In the genomic region with DNA sequence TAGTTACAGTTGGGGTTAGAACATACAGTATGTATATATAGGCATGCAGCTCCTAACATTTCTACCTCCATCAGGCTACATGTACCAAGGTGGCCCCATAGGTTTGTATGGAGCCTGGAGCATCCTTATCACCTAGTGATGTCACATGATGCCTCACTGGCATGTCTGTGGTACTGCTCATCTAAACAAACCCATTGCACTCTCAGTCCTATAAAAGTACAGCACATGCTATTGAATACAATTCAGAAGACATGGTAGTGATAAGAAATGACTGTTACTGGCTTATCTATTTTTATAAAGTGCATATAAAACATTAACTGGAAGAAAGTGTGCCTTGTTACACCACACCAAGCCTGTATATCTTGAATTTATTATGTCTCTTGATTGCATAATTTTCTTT, we compare ENCODE assay signal across 22 mouse cellular contexts. TPM values are rescaled to one million over a fixed set of nuclear protein-coding genes. Genes with fewer than 3 reads are reported as not detected.
DNase-seq lines count a peak whose midpoint lies in the region; ATAC-seq and TF ChIP-seq lines count a peak whose summit lies in the region.
"Had no signal": no experiment of that assay in that cellular context is flagged by ENCODE, and none has a peak within 500 bp of the region (broad histone marks: within the 10 kb centered on the region; RNA-seq: fewer than 3 reads in every experiment).

No protein-coding gene starts in this region.

- no peak for TF ChIP-seq CTCF in MEL (IDR thresholded peaks at IDR 0.05 in 2 of 3, conservative IDR thresholded peaks at IDR 0.05 in 1 of 3; ENCODE audit: control insufficient read depth in 1 of 3, insufficient read depth in 1 of 3, low read depth in 2 of 3, low read length in 3 of 3, poor library complexity in 1 of 3, severe bottlenecking in 1 of 3)

- no peak overlapping the region for H3K27ac ChIP-seq in hindbrain, embryonic 16.5 days (ENCODE audit: low read depth, low read length)
- H3K27ac ChIP-seq in hindbrain, embryonic 11.5 days (ENCODE audit: low read depth, low read length), result no peak overlapping the region
- no peak overlapping the region for H3K27ac ChIP-seq in MEL (ENCODE audit: control insufficient read depth, low read depth, low read length)
- H3K27ac ChIP-seq: embryonic facial prominence, embryonic 10.5 days; embryonic facial prominence, embryonic 12.5 days; forebrain, embryonic 13.5 days; forebrain, embryonic 15.5 days had no signal

- H3K9ac ChIP-seq in hindbrain, embryonic 16.5 days (ENCODE audit: low read depth, low read length), result no peak overlapping the region
- H3K9ac ChIP-seq in hindbrain, embryonic 11.5 days (ENCODE audit: low read depth, low read length), result no peak overlapping the region
- no peak overlapping the region for H3K9ac ChIP-seq in MEL (ENCODE audit: control insufficient read depth, low read depth, low read length, poor library complexity, severe bottlenecking)
- H3K9ac ChIP-seq: embryonic facial prominence, embryonic 12.5 days; forebrain, embryonic 13.5 days; forebrain, embryonic 15.5 days; forebrain, postnatal 0 days had no signal

- TF ChIP-seq RAD21 in MEL (IDR thresholded peaks at IDR 0.05; ENCODE audit: low read depth, low read length), result no peak

- no peaks in the 10 kb centered on the region for H3K27me3 ChIP-seq in hindbrain, embryonic 16.5 days (replicated peaks; ENCODE audit: control insufficient read depth, insufficient read depth, low read length)
- no peaks in the 10 kb centered on the region for H3K27me3 ChIP-seq in hindbrain, embryonic 11.5 days (ENCODE audit: control insufficient read depth, insufficient read depth, low read length)
- no peaks in the 10 kb centered on the region for H3K27me3 ChIP-seq in MEL (ENCODE audit: control insufficient read depth in 1 of 2, insufficient read depth in 2 of 2, low read length in 2 of 2)
- H3K27me3 ChIP-seq: CH12.LX; embryonic facial prominence, embryonic 12.5 days; forebrain, embryonic 13.5 days; forebrain, embryonic 15.5 days had no signal

- TF ChIP-seq EP300 in MEL (IDR thresholded peaks at IDR 0.05; ENCODE audit: low read depth in 1 of 2, low read length in 2 of 2), result peak in 1 of 2 experiments; percentile 20; a peak in 2 of 4 replicates

- DNase-seq in hindbrain, embryonic 11.5 days (ENCODE audit: low spot score), result no peak
- no peak for DNase-seq in MEL (ENCODE audit: low read depth, low spot score)
- no peak for DNase-seq in testis, postnatal 10 days (ENCODE audit: low spot score)
- DNase-seq: adrenal gland, adult 2 months; adrenal gland, postnatal 10 days; adrenal gland, postnatal 36 days; B cell, adult 2 months; cerebellum, adult 11-12 months; cerebellum, adult 2 months; cerebellum, adult 9-10 months; cerebellum, postnatal 10 days; cerebellum, postnatal 25 days; forebrain, postnatal 0 days had no signal

- no peaks in the 10 kb centered on the region for H3K79me2 ChIP-seq in MEL (ENCODE audit: control insufficient read depth, insufficient read depth, low read length, poor library complexity)

- ATAC-seq in hindbrain, embryonic 16.5 days, result 0 out of 2 replicates have a peak, but pooled peaks have one; percentile 20
- ATAC-seq in hindbrain, embryonic 11.5 days (ENCODE audit: low FRiP score), result no peak
- peak; percentile 69 for ATAC-seq in megakaryocyte-erythroid progenitor cell, adult 5-6 weeks (replicated peaks; ENCODE audit: low FRiP score, low TSS enrichment, poor library complexity, severe bottlenecking)
- ATAC-seq: CD4-positive, CD25-positive, alpha-beta regulatory T cell, adult 4 months; forebrain, embryonic 13.5 days; forebrain, embryonic 15.5 days; forebrain, postnatal 0 days had no signal

- H3K9me3 ChIP-seq in hindbrain, embryonic 16.5 days (ENCODE audit: control insufficient read depth, low read length), result no peaks in the 10 kb centered on the region
- no peaks in the 10 kb centered on the region for H3K9me3 ChIP-seq in hindbrain, embryonic 11.5 days (ENCODE audit: control insufficient read depth, low read length)
- no peaks in the 10 kb centered on the region for H3K9me3 ChIP-seq in MEL (replicated peaks; ENCODE audit: insufficient read depth, low read length)
- H3K9me3 ChIP-seq: embryonic facial prominence, embryonic 10.5 days; embryonic facial prominence, embryonic 12.5 days; forebrain, embryonic 13.5 days; forebrain, embryonic 15.5 days; G1E had no signal

- no peak overlapping the region for H3K4me2 ChIP-seq in hindbrain, embryonic 16.5 days (ENCODE audit: low read length)
- no peak overlapping the region for H3K4me2 ChIP-seq in hindbrain, embryonic 11.5 days (replicated peaks; ENCODE audit: low read depth, low read length)
- H3K4me2 ChIP-seq: embryonic facial prominence, embryonic 12.5 days; forebrain, embryonic 13.5 days; forebrain, embryonic 15.5 days had no signal

- no peaks in the 10 kb centered on the region for H3K36me3 ChIP-seq in hindbrain, embryonic 16.5 days (ENCODE audit: control insufficient read depth, insufficient read depth, low read length)
- no peaks in the 10 kb centered on the region for H3K36me3 ChIP-seq in hindbrain, embryonic 11.5 days (ENCODE audit: control insufficient read depth, insufficient read depth, low read length)
- H3K36me3 ChIP-seq in MEL (ENCODE audit: control insufficient read depth in 1 of 2, insufficient read depth in 2 of 2, low read length in 2 of 2), result peaks cover 0 to 2% of the 10 kb centered on the region in 2 experiments; a peak in 1 of 4 replicates
- H3K36me3 ChIP-seq: embryonic facial prominence, embryonic 10.5 days; embryonic facial prominence, embryonic 12.5 days; forebrain, embryonic 15.5 days; G1E had no signal

- no peaks in the 10 kb centered on the region for H3K4me1 ChIP-seq in hindbrain, embryonic 16.5 days (ENCODE audit: control insufficient read depth, insufficient read depth, low read depth, low read length)
- H3K4me1 ChIP-seq in hindbrain, embryonic 11.5 days (replicated peaks; ENCODE audit: control insufficient read depth, insufficient read depth, low read length), result no peaks in the 10 kb centered on the region
- peaks cover 0 to 2% of the 10 kb centered on the region in 2 experiments; a peak in 3 of 4 replicates for H3K4me1 ChIP-seq in MEL (ENCODE audit: control insufficient read depth in 1 of 2, insufficient read depth in 2 of 2, low read length in 2 of 2)
- H3K4me1 ChIP-seq: embryonic facial prominence, embryonic 10.5 days; embryonic facial prominence, embryonic 12.5 days; forebrain, embryonic 13.5 days; forebrain, embryonic 15.5 days had no signal

- no peak overlapping the region for H3K4me3 ChIP-seq in hindbrain, embryonic 16.5 days (ENCODE audit: low read length)
- H3K4me3 ChIP-seq in hindbrain, embryonic 11.5 days (ENCODE audit: low read depth, low read length), result no peak overlapping the region
- H3K4me3 ChIP-seq in MEL (ENCODE audit: control insufficient read depth in 1 of 2, insufficient read depth in 1 of 2, low read depth in 2 of 2, low read length in 2 of 2), result no peak overlapping the region
- H3K4me3 ChIP-seq: embryonic facial prominence, embryonic 10.5 days; embryonic facial prominence, embryonic 12.5 days; forebrain, embryonic 13.5 days; forebrain, embryonic 15.5 days had no signal

- no peak for TF ChIP-seq POLR2A in MEL (IDR thresholded peaks at IDR 0.05; ENCODE audit: control insufficient read depth in 1 of 2, insufficient read depth in 1 of 2, low read depth in 1 of 2, low read length in 2 of 2, poor library complexity in 1 of 2)

TF ChIP-seq in MEL, 35 proteins besides CTCF, POLR2A, EP300 and RAD21:
- TF ChIP-seq POLR2AphosphoS5 (IDR thresholded peaks at IDR 0.05; ENCODE audit: borderline replicate concordance, low read depth, low read length) (no peak), USF1 (IDR thresholded peaks at IDR 0.05; ENCODE audit: low read depth, low read length) (peak; percentile 57; the same call in 1 of the 2 replicates), BHLHE40 (IDR thresholded peaks at IDR 0.05; ENCODE audit: borderline replicate concordance, low read depth, low read length) (0 out of 2 replicates have a peak, but pooled peaks have one; percentile 6)
TF ChIP-seq in MEL: peak in this region for 2.

RNA-seq across cellular contexts. Expression of gene Arrdc3, which starts 30.2 kb away (rescaled TPM):
- 39.7 and 43.6 TPM in 2 replicates for polyA plus RNA-seq in hindbrain, embryonic 16.5 days (2015; fragmentation: Nextera tagmentation; extraction: Ambion mirVana)
- 56.4 and 64.3 TPM in 2 replicates for polyA plus RNA-seq in hindbrain, embryonic 11.5 days (2014; fragmentation: Nextera tagmentation; extraction: Ambion mirVana)
- total RNA-seq in MEL (2012; rRNA removed), result 1.3 and 1.5 TPM in 2 replicates
- 1 to 10 TPM in 1 of 2 experiments, not detected in 1; 3.5 TPM for polyA plus RNA-seq in MEL (2012; ENCODE audit: insufficient read depth in 1 of 2, insufficient read length in 2 of 2, low read depth in 1 of 2, low replicate concordance in 2 of 2, missing spikeins in 1 of 2)
- total RNA-seq in megakaryocyte-erythroid progenitor cell, adult 5-6 weeks (2014; fragmentation: Nextera tagmentation), result 17.6 and 32.8 TPM in 2 replicates
- 18.9 and 31.6 TPM in 2 replicates for total RNA-seq in megakaryocyte-erythroid progenitor cell, adult 5-6 weeks (2017)
